Mouse (Mus musculus): ENCODE results near the gene Zranb1. TPM values are rescaled to one million over a fixed set of nuclear protein-coding genes. Genes with fewer than 3 reads are reported as not detected.
A peak's percentile ranks its signal among the peaks of the same experiment; 100 is the strongest.

Zranb1 gene
- total RNA-seq, 2 experiments from 2014 or later, result 38.4 to 41.6 TPM

GRCm38 (mm10) chr7:133029496-133030047, 98.6 kb downstream of the Zranb1 start:
- DNase-seq (ENCODE audit: extremely low spot score in 1 of 2, low spot score in 1 of 2), result no peak

- peak; percentile 43 to 65 for DNase-seq (ENCODE audit: extremely low spot score in 1 of 2, low spot score in 1 of 2)
Measured at GRCm38 (mm10) chr7:133032589-133033203, 101.8 kb downstream of the Zranb1 start.

DNA sequence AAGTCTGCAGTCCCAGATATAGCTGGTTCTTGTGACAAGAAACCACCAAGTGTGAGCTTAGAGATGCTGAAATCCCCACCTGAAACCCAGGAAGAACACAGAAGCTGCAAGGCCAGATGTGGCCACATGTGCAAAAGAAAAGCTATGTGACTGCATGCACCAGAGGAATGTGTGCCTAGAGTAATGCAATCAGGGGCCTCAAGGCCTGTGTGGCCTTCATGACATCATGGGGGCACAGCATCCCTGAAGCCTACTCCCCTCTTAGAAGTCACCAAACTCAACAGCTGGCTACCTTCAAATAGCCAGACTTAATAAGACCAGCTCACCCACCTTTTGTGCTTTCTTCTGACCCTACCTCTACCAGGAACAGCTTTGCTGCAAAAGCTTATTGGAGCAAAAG, 105.0 kb downstream of the Zranb1 start:
- DNase-seq (ENCODE audit: extremely low spot score in 1 of 2, low spot score in 1 of 2), result no peak

Other genes starting within 250 kb of the Zranb1 start
- gene Fam53b, start 117.3 kb upstream of the Zranb1 start, total RNA-seq (2021), result 10 to 100 TPM; 34.6 to 40.9 TPM
- 10 to 100 TPM; 29.1 to 38.7 TPM for gene Eef1akmt2, start 78.5 kb upstream of the Zranb1 start, total RNA-seq (2021)
- gene Abraxas2, start 71.9 kb upstream of the Zranb1 start, total RNA-seq (2021), result 10 to 100 TPM; 25.5 to 27.0 TPM
- gene Fgfr2, start 192.2 kb downstream of the Zranb1 start, total RNA-seq (2021), result 10 to 100 TPM; 43.7 to 44.3 TPM
- 10 to 100 TPM; 44.8 to 47.5 TPM for gene Ctbp2, start 193.2 kb downstream of the Zranb1 start, total RNA-seq (2021)

Measured in layer of hippocampus, postnatal 25 days (tissue).